Mouse (Mus musculus): ENCODE measurements around the gene Nln. TPM values are rescaled to one million over a fixed set of nuclear protein-coding genes. Genes with fewer than 3 reads are reported as not detected.

Gene Nln
- 88.8 TPM for polyA plus RNA-seq (2014; fragmentation: Illumina TruSeq; extraction: RNeasy Lipid Tissue Mini Kit (QIAGEN cat#74804); ENCODE audit: low read depth, low replicate concordance)

DNA sequence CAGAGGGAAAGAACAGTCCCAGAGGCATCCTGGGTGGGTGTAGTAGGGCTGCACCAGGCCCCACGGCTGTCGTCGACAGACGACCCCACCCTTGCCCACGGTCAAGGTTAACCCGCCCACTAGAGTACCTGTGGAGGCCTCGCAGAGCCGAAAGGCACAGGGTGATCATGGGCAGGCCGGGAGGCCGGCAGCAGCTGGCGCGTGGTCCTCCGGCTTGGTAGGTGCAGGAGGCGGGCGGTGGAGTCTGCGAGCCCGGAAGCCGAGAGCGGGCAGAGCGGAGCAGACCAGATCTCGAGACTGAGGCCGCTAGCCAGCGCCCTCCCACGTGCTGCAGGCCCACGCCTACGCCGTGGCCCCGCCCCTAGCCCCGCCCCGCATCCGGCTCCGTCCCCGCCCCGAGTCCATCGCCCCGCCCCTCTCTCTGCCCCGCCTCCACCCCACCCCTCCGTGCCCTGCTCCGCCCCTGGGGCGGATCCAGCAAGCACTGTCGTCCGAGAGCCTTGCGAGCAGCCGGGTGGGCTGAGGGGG, at the start of gene Nln, which contains the start of gene Sgtb:
Gene Nln, minus strand, starts transcription at position 327 of the 528 bp plus-strand sequence.
Gene Sgtb, plus strand, starts transcription at position 454 of the 528 bp plus-strand sequence.

Other genes with a start within 250 kb of the Nln start
- 737 TPM for gene Erbin, start 189.1 kb downstream of the Nln start, polyA plus RNA-seq (2014; fragmentation: Illumina TruSeq; extraction: RNeasy Lipid Tissue Mini Kit (QIAGEN cat#74804); ENCODE audit: low read depth, low replicate concordance)
- gene Sgtb, start 127 bp upstream of the Nln start, polyA plus RNA-seq (2014; fragmentation: Illumina TruSeq; extraction: RNeasy Lipid Tissue Mini Kit (QIAGEN cat#74804); ENCODE audit: low read depth, low replicate concordance) = 7.9 TPM
- 83.7 TPM for gene Trappc13, start 68.9 kb upstream of the Nln start, polyA plus RNA-seq (2014; fragmentation: Illumina TruSeq; extraction: RNeasy Lipid Tissue Mini Kit (QIAGEN cat#74804); ENCODE audit: low read depth, low replicate concordance)
- gene Trim23, start 69.2 kb upstream of the Nln start, polyA plus RNA-seq (2014; fragmentation: Illumina TruSeq; extraction: RNeasy Lipid Tissue Mini Kit (QIAGEN cat#74804); ENCODE audit: low read depth, low replicate concordance) = 55.2 TPM
- gene Cenpk, start 119.0 kb upstream of the Nln start, polyA plus RNA-seq (2014; fragmentation: Illumina TruSeq; extraction: RNeasy Lipid Tissue Mini Kit (QIAGEN cat#74804); ENCODE audit: low read depth, low replicate concordance) = 49.0 TPM
- gene Ppwd1, start 119.2 kb upstream of the Nln start, polyA plus RNA-seq (2014; fragmentation: Illumina TruSeq; extraction: RNeasy Lipid Tissue Mini Kit (QIAGEN cat#74804); ENCODE audit: low read depth, low replicate concordance) = 41.0 TPM
- gene Adamts6, start 178.2 kb upstream of the Nln start, polyA plus RNA-seq (2014; fragmentation: Illumina TruSeq; extraction: RNeasy Lipid Tissue Mini Kit (QIAGEN cat#74804); ENCODE audit: low read depth, low replicate concordance) = 2.8 TPM